19 mouse cellular contexts compared by ENCODE assay signal in genomic region chr9:111453895-111454294, GRCm38 (mm10). TPM values are rescaled to one million over a fixed set of nuclear protein-coding genes. Genes with fewer than 3 reads are reported as not detected.
"Had no signal": no experiment of that assay in that cellular context is flagged by ENCODE, and none has a peak within 500 bp of the region (broad histone marks: within the 10 kb centered on the region; RNA-seq: fewer than 3 reads in every experiment).

No protein-coding gene starts in this region.

- H3K4me2 ChIP-seq: limb, embryonic 12.5 days; limb, embryonic 15.5 days; liver, embryonic 11.5 days; lung, embryonic 14.5 days; midbrain, embryonic 11.5 days had no signal

- H3K36me3 ChIP-seq: limb, embryonic 12.5 days; limb, embryonic 15.5 days had no signal

- H3K9ac ChIP-seq: limb, embryonic 12.5 days; limb, embryonic 15.5 days; liver, embryonic 14.5 days; liver, postnatal 0 days; lung, embryonic 14.5 days had no signal

- ATAC-seq: liver, postnatal 0 days; lung, postnatal 0 days had no signal

- H3K27ac ChIP-seq: kidney, postnatal 0 days; limb, embryonic 12.5 days; limb, embryonic 15.5 days; liver, embryonic 14.5 days; macrophage; stomach, postnatal 0 days had no signal

- H3K4me3 ChIP-seq: limb, embryonic 12.5 days; limb, embryonic 15.5 days; megakaryocyte, embryonic 14.5 days had no signal

- H3K27me3 ChIP-seq: limb, embryonic 12.5 days; limb, embryonic 15.5 days; megakaryocyte, embryonic 14.5 days had no signal

- H3K4me1 ChIP-seq: limb, embryonic 12.5 days; limb, embryonic 15.5 days; megakaryocyte, embryonic 14.5 days had no signal

- H3K9me3 ChIP-seq: limb, embryonic 12.5 days; limb, embryonic 15.5 days; megakaryocyte, embryonic 14.5 days had no signal

- DNase-seq: kidney, adult 2 months; kidney, postnatal 25 days; liver, postnatal 0 days; lung, embryonic 14.5 days; midbrain, embryonic 14.5 days; right cerebral cortex, postnatal 4 days; thymus, adult 2 months; thymus, postnatal 14 days; thymus, postnatal 4 days had no signal

RNA-seq across cellular contexts. Expression of gene Dclk3, which starts 15.0 kb away (rescaled TPM):
- polyA plus RNA-seq: lung, embryonic 14.5 days; macrophage had no signal
